Mouse (Mus musculus) CH12.LX (cell line): Measurements from ENCODE around the gene Wdr78. TPM values are rescaled to one million over a fixed set of nuclear protein-coding genes. Genes with fewer than 3 reads are reported as not detected.

ENCODE experiments used
- DNase-seq: peaks from one replicate; pipeline ENCODE4 v3.0.0-alpha.2; 2013; ENCODE audit errors: extremely low read depth
- H3K27ac ChIP-seq: 2 replicates; pipeline ENCODE4 v1.5.1; 2012; ENCODE audit warnings: low read depth, mild to moderate bottlenecking, control low read depth, moderate library complexity; ENCODE audit not compliant: insufficient read depth
- H3K27me3 ChIP-seq: replicated peaks from 2 replicates; pipeline ENCODE3; 2012; ENCODE audit warnings: inconsistent platforms
- H3K36me3 ChIP-seq, 2 experiments: replicated peaks in 1 of 2; 2 replicates each; pipeline versions ENCODE3 to v1.6.1; 2012; ENCODE audit warnings: inconsistent platforms in 1 of 2, low read length in 1 of 2, mild to moderate bottlenecking in 1 of 2, mixed read lengths in 1 of 2, moderate library complexity in 1 of 2; ENCODE audit not compliant: control insufficient read depth in 1 of 2, insufficient read depth in 1 of 2
- H3K4me1 ChIP-seq, 2 experiments: 2 replicates each; pipeline ENCODE4 v1.6.1; 2012; ENCODE audit warnings: inconsistent platforms in 1 of 2, moderate library complexity in 1 of 2; ENCODE audit not compliant: insufficient read depth in 2 of 2, control insufficient read depth in 1 of 2
- H3K4me2 ChIP-seq: 2 replicates; pipeline ENCODE4 v1.6.1; 2012; ENCODE audit warnings: low read depth, mild to moderate bottlenecking, control low read depth; ENCODE audit not compliant: poor library complexity, insufficient read depth, severe bottlenecking
- H3K4me3 ChIP-seq, 3 experiments: fragments of 150-350 bp in 1 of 3; sonication (generic) in 1 of 3; replicated peaks in 1 of 3; 2 replicates each; pipeline versions ENCODE3 to v1.5.1; 2011 to 2012; ENCODE audit warnings: low read depth in 2 of 3, low read length in 2 of 3, mild to moderate bottlenecking in 2 of 3, moderate library complexity in 2 of 3, control low read depth in 1 of 3, improper control_type of control experiment in 1 of 3, inconsistent platforms in 1 of 3, mixed read lengths in 1 of 3; ENCODE audit not compliant: poor library complexity in 1 of 3
- H3K79me2 ChIP-seq: replicated peaks from 2 replicates; pipeline ENCODE4 v1.6.1; 2012; ENCODE audit warnings: mild to moderate bottlenecking, moderate library complexity; ENCODE audit not compliant: control insufficient read depth, poor library complexity, insufficient read depth, severe bottlenecking; ENCODE audit errors: extremely low read depth
- H3K9ac ChIP-seq: 2 replicates; pipeline ENCODE4 v1.6.1; 2012; ENCODE audit warnings: low read depth, mild to moderate bottlenecking, control low read depth, moderate library complexity; ENCODE audit not compliant: insufficient read depth
- H3K9me3 ChIP-seq: replicated peaks from 2 replicates; pipeline ENCODE3; 2012; ENCODE audit warnings: low read length, inconsistent platforms, mixed read lengths
- BHLHE40 ChIP-seq: IDR thresholded peaks from 2 replicates; pipeline ENCODE4 v1.6.1; 2011; ENCODE audit warnings: mild to moderate bottlenecking, low read depth, low read length, improper control_type of control experiment
- CHD2 ChIP-seq: IDR thresholded peaks from 2 replicates; pipeline ENCODE4 v1.6.1; 2011; ENCODE audit warnings: low read length, improper control_type of control experiment
- E2F4 ChIP-seq: IDR thresholded peaks from 2 replicates; pipeline ENCODE4 v1.6.1; 2011; ENCODE audit warnings: low read depth, low read length, improper control_type of control experiment; ENCODE audit not compliant: insufficient replicate concordance
- ETS1 ChIP-seq: conservative IDR thresholded peaks from 2 replicates; pipeline ENCODE4 v1.6.1; 2012; ENCODE audit warnings: low read depth, mild to moderate bottlenecking, inconsistent platforms, low read length, improper control_type of control experiment, moderate library complexity
- HCFC1 ChIP-seq: IDR thresholded peaks from 2 replicates; pipeline ENCODE4 v1.6.1; 2012; ENCODE audit warnings: low read depth, mild to moderate bottlenecking, inconsistent platforms, low read length, improper control_type of control experiment
- IRF4 ChIP-seq: IDR thresholded peaks from 2 replicates; pipeline ENCODE4 v1.6.1; 2014; ENCODE audit warnings: low read depth, mild to moderate bottlenecking, inconsistent platforms, low read length, improper control_type of control experiment
- JUND ChIP-seq: conservative IDR thresholded peaks from 2 replicates; pipeline ENCODE4 v1.6.1; 2011; ENCODE audit warnings: low read depth, low read length, improper control_type of control experiment
- MAFK ChIP-seq: IDR thresholded peaks from 2 replicates; pipeline ENCODE4 v1.6.1; 2011; ENCODE audit warnings: low read length, improper control_type of control experiment; ENCODE audit not compliant: insufficient replicate concordance
- MAX ChIP-seq: IDR thresholded peaks from 2 replicates; pipeline ENCODE4 v1.6.1; 2011; ENCODE audit warnings: low read length, improper control_type of control experiment
- MAZ ChIP-seq: IDR thresholded peaks from 2 replicates; pipeline ENCODE4 v1.6.1; 2012; ENCODE audit warnings: low read depth, mild to moderate bottlenecking, inconsistent platforms, low read length, improper control_type of control experiment, moderate library complexity
- MEF2A ChIP-seq: IDR thresholded peaks from 2 replicates; pipeline ENCODE4 v1.6.1; 2014; ENCODE audit warnings: low read depth, mild to moderate bottlenecking, inconsistent platforms, low read length, improper control_type of control experiment, borderline replicate concordance
- NELFE ChIP-seq: IDR thresholded peaks from 2 replicates; pipeline ENCODE4 v1.6.1; 2011; ENCODE audit warnings: low read depth, low read length, improper control_type of control experiment
- NRF1 ChIP-seq: IDR thresholded peaks from 2 replicates; pipeline ENCODE4 v1.6.1; 2014; ENCODE audit warnings: low read depth, mild to moderate bottlenecking, inconsistent platforms, low read length, improper control_type of control experiment, moderate library complexity
- RCOR1 ChIP-seq: conservative IDR thresholded peaks from 2 replicates; pipeline ENCODE4 v1.6.1; 2012; ENCODE audit warnings: low read depth, mild to moderate bottlenecking, inconsistent platforms, low read length, improper control_type of control experiment
- SIN3A ChIP-seq: IDR thresholded peaks from 2 replicates; pipeline ENCODE4 v1.6.1; 2012; ENCODE audit warnings: low read length, improper control_type of control experiment, inconsistent platforms
- USF1 ChIP-seq: IDR thresholded peaks from 2 replicates; pipeline ENCODE4 v1.6.1; 2014; ENCODE audit warnings: low read depth, mild to moderate bottlenecking, inconsistent platforms, low read length, improper control_type of control experiment
- ZC3H11A ChIP-seq: IDR thresholded peaks from 2 replicates; pipeline ENCODE4 v1.6.1; 2012; ENCODE audit warnings: low read depth, mild to moderate bottlenecking, inconsistent platforms, low read length, improper control_type of control experiment
- ZMIZ1 ChIP-seq: IDR thresholded peaks from 2 replicates; pipeline ENCODE4 v1.6.1; 2012; ENCODE audit warnings: low read depth, mild to moderate bottlenecking, inconsistent platforms, low read length, improper control_type of control experiment
- dilution Hi-C: fragments of 300-500 bp; cut with MboI; formaldehyde crosslinking; loops from 2 replicates; pipeline ENCODE4 v1.14.3; 2020; ENCODE audit warnings: low sequenced_read_pairs; ENCODE audit not compliant: extremely low pct_unique_long_range_greater_than_20kb, extremely low pct_ligation_motif_present
- in situ Hi-C: fragments of 300-500 bp; cut with MboI; formaldehyde crosslinking; loops from 3 replicates; pipeline ENCODE4 v1.14.3; 2019; ENCODE audit warnings: low sequenced_read_pairs, low pct_ligation_motif_present, low pct_unique_long_range_greater_than_20kb, mixed read lengths
- polyA plus RNA-seq: library from polyadenylated mRNA; unstranded; fragments of >175 nt; gene quantifications from 2 replicates; pipeline ENCODE4 v1.2.1, GENCODE M21; 2012; ENCODE audit warnings: low read depth; ENCODE audit not compliant: insufficient read length
- total RNA-seq, 2 experiments: library from RNA; depleted of rRNA; stranded (reverse); fragments of 300-350 nt in 1 of 2; fragments of >200 nt in 1 of 2; gene quantifications; 2 replicates each; pipeline ENCODE4 v1.2.3; 2012 to 2014

Gene Wdr78
- total and polyA plus RNA-seq, 3 experiments = 0.29 to 1.1 (median 0.63) TPM

DNA sequence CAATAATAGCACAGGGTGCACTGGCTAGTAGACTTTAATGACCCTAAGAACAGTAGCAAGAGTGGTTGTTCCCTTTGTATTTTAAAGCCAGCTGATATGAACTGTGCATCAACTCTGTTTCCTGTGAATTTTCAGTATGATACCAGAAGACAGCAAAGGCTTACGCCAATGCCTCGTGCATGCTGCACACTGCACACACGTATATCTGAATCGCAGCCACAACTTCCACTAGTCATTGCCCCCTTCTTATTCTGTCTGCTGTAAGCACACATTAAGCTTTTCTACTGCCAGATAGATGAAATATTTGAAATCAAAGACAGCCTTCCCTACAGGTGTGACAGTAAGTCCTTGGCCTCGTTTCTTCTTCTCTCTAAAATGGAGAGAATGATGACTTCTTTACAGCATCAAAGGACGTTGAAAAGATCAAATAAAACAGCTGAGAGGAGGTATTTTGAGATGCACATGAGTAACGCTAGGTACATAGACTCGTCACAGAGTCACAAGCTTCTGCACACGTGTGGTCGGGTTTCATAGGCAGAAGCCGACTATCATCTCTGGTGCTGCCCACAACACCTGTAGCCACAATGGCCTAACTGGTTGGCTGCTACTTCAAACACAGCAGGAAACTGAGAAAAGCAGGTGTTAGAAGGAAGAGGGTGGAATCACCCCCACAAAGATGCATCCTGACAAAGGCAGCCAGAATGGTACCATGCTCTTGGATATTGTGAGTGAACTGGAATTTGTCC lies 123.6 kb downstream of the Wdr78 start:
- no peaks in the 10 kb centered on the region for H3K27me3 ChIP-seq
- DNase-seq = no peak
- H3K9ac ChIP-seq = no peak overlapping the region
- no peak overlapping the region for H3K27ac ChIP-seq
- H3K4me3 ChIP-seq = no peak overlapping the region
- H3K9me3 ChIP-seq = no peaks in the 10 kb centered on the region
- no peaks in the 10 kb centered on the region for H3K79me2 ChIP-seq
- in situ Hi-C loops = loop anchor here (25.0 kb wide), 1 partner anchor 347 kb away; no protein-coding TSS in a partner anchor
- H3K36me3 ChIP-seq = no peaks in the 10 kb centered on the region
- peaks cover 8 to 21% of the 10 kb centered on the region in 2 experiments for H3K4me1 ChIP-seq
- TF ChIP-seq ETS1 (0 out of 2 replicates have a peak, but pooled peaks have one; percentile 15), USF1 (no peak), SIN3A (no peak), CHD2 (no peak), HCFC1 (no peak), ZC3H11A (no peak), BHLHE40 (peak; percentile 85), NRF1 (no peak), MAFK (no peak)
- TF ChIP-seq, all 38 proteins: peak for 2
- dilution Hi-C loops = no loop called here
- no peak overlapping the region for H3K4me2 ChIP-seq

DNA sequence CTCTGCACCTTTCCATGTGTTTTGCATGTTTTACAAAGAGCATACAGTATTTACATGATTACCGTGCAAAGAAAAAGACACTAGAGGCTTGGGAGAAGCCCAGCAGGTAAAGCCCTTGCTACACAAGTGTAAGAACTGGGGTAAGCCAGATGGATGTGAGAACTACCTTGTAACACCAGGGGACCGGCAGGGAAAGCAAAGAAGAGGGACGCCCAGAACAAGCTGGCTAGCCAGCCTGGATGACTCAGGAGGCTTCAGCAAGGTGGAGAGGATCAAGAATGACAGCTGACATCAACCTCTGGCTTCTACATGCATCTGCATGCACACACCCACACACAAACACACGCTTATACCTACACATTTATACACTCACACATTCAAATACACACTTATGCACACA lies 124.3 kb downstream of the Wdr78 start:
- DNase-seq = no peak
- Histone ChIP-seq H3K36me3 (no peaks in the 10 kb centered on the region), H3K27ac (no peak overlapping the region), H3K4me2 (no peak overlapping the region), H3K9me3 (no peaks in the 10 kb centered on the region), H3K4me3 (no peak overlapping the region), H3K9ac (no peak overlapping the region), H3K4me1 (peaks cover 8 to 23% of the 10 kb centered on the region in 2 experiments), H3K79me2 (no peaks in the 10 kb centered on the region), H3K27me3 (no peaks in the 10 kb centered on the region)
- dilution Hi-C loops = no loop called here
- TF ChIP-seq NELFE = no peak
- no peak for TF ChIP-seq ZMIZ1
- TF ChIP-seq RCOR1 = no peak
- no peak for TF ChIP-seq ETS1
- no peak for TF ChIP-seq MEF2A
- no peak for TF ChIP-seq MAX
- no peak for TF ChIP-seq E2F4
- TF ChIP-seq JUND = no peak
- TF ChIP-seq MAZ = no peak
- no peak for TF ChIP-seq USF1
- no peak for TF ChIP-seq IRF4
- in situ Hi-C loops = loop anchor here (25.0 kb wide), 1 partner anchor 347 kb away; no protein-coding TSS in a partner anchor
